Mouse (Mus musculus) MEL (cell line): Measurements from ENCODE around the gene Ostm1.

Experiments
- CTCF ChIP-seq, 3 experiments: IDR thresholded peaks in 2 of 3; conservative IDR thresholded peaks in 1 of 3; 2 replicates each; pipeline ENCODE4 v1.5.1; 2011 to 2012; ENCODE audit warnings: low read length in 3 of 3, low read depth in 2 of 3, mild to moderate bottlenecking in 2 of 3, improper control_type of control experiment in 1 of 3, inconsistent platforms in 1 of 3, mixed read lengths in 1 of 3, moderate library complexity in 1 of 3; ENCODE audit not compliant: control insufficient read depth in 1 of 3, insufficient read depth in 1 of 3, poor library complexity in 1 of 3, severe bottlenecking in 1 of 3
- GATA1 ChIP-seq: IDR thresholded peaks from 2 replicates; pipeline ENCODE4 v1.6.1; 2011; ENCODE audit warnings: low read depth, low read length, improper control_type of control experiment
- JUND ChIP-seq: IDR thresholded peaks from 2 replicates; pipeline ENCODE4 v1.6.1; 2011; ENCODE audit warnings: low read depth, mild to moderate bottlenecking, improper control_type of control experiment, low read length
- KAT2A ChIP-seq: conservative IDR thresholded peaks from 2 replicates; pipeline ENCODE4 v1.6.1; 2012; ENCODE audit warnings: low read depth, low read length, improper control_type of control experiment, inconsistent platforms
- MAX ChIP-seq: IDR thresholded peaks from 2 replicates; pipeline ENCODE4 v1.6.1; 2011; ENCODE audit warnings: low read length, improper control_type of control experiment

DNA sequence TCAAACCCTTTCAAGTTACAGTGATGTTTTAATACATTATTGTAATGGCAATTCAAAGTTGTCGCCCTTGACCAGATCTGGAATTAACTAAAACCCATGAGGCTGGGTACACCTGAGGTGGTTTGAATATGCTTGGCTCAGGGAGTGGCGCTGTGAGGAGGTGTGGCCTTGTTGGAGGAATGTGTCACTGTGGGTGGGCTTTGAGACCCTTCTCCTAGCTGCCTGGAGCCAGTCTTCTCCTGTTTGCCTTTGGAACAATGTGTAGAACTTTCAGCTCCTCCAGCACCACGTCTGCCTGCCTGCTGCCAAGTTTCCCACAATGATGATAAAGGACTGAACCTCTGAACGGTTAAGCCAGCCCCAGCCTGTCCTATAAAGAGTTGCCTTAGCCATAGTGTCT is 62.7 kb downstream of the Ostm1 start:
- no peak for TF ChIP-seq CTCF (IDR thresholded peaks at IDR 0.05 in 2 of 3, conservative IDR thresholded peaks at IDR 0.05 in 1 of 3; ENCODE audit: control insufficient read depth in 1 of 3, insufficient read depth in 1 of 3, low read depth in 2 of 3, low read length in 3 of 3, poor library complexity in 1 of 3, severe bottlenecking in 1 of 3)
- no peak for TF ChIP-seq GATA1
- no peak for TF ChIP-seq MAX
- no peak for TF ChIP-seq JUND
- no peak for TF ChIP-seq KAT2A
